Mouse (Mus musculus) hindbrain, postnatal 0 days (tissue): Measurements from ENCODE around the gene Gm20518. TPM values are rescaled to one million over a fixed set of nuclear protein-coding genes. Genes with fewer than 3 reads are reported as not detected.

Source experiments
- ATAC-seq: fragments of 200-750 bp; cut with Nextera tagmentation; 2 replicates; pipeline ENCODE4 v1.8.0; 2017; ENCODE audit warnings: mild to moderate bottlenecking, moderate TSS enrichment, moderate library complexity
- DNase-seq: peaks from one replicate; pipeline ENCODE4 v3.0.0-alpha.2; 2015; ENCODE audit warnings: low spot score
- H3K27ac ChIP-seq: fragments of 300-500 bp; sonication (generic); 2 replicates; pipeline ENCODE4 v1.5.1; 2014; ENCODE audit warnings: mild to moderate bottlenecking
- H3K27me3 ChIP-seq: fragments of 300-500 bp; sonication (generic); 2 replicates; pipeline ENCODE4 v1.6.1; 2014; ENCODE audit warnings: low read length, mixed read lengths; ENCODE audit not compliant: insufficient read depth
- H3K36me3 ChIP-seq: fragments of 300-500 bp; sonication (generic); 2 replicates; pipeline ENCODE4 v1.6.1; 2014; ENCODE audit warnings: low read length, mixed read lengths; ENCODE audit not compliant: insufficient read depth
- H3K4me1 ChIP-seq: fragments of 300-500 bp; sonication (generic); 2 replicates; pipeline ENCODE4 v1.6.1; 2014; ENCODE audit warnings: antibody characterized with exemption, low read length, mixed read lengths; ENCODE audit not compliant: insufficient read depth
- H3K4me2 ChIP-seq: fragments of 300-500 bp; sonication (generic); 2 replicates; pipeline ENCODE4 v1.6.1; 2014; ENCODE audit warnings: low read depth, mild to moderate bottlenecking, low read length, moderate library complexity, mixed read lengths
- H3K4me3 ChIP-seq: fragments of 300-500 bp; sonication (generic); 2 replicates; pipeline ENCODE4 v1.5.1; 2014; ENCODE audit warnings: low read length
- H3K9ac ChIP-seq: fragments of 300-500 bp; sonication (generic); replicated peaks from 2 replicates; pipeline ENCODE4 v1.6.1; 2014; ENCODE audit warnings: mild to moderate bottlenecking, low read length, moderate library complexity, mixed read lengths
- H3K9me3 ChIP-seq: fragments of 300-500 bp; sonication (generic); 2 replicates; pipeline ENCODE4 v1.6.1; 2016; ENCODE audit warnings: low read length, mixed read lengths
- CTCF ChIP-seq: IDR thresholded peaks from 2 replicates; pipeline ENCODE4 v1.5.1; 2016; ENCODE audit warnings: antibody characterized with exemption, control low read depth, low read depth
- WGBS: fragments of 180-500 bp; shearing (Covaris S2); extraction: QIAGEN DNeasy Blood & Tissue Kit; methylation state at CpG from one replicate; pipeline ENCODE4 v1.1.7; 2014; 5-methylcytosine and 5-hydroxymethylcytosine counted together
- polyA plus RNA-seq: library from polyadenylated mRNA; unstranded; fragments of >200 nt; fragmentation: Nextera tagmentation; extraction: Ambion mirVana; gene quantifications from 2 replicates; pipeline ENCODE4 v1.2.1, GENCODE M21; 2015
- total RNA-seq: library from RNA; depleted of rRNA; stranded (reverse); fragments of >200 nt; gene quantifications from 2 replicates; pipeline ENCODE4 v1.2.3, GENCODE M21; 2014; rRNA removed

The Gm20518 gene
- total RNA-seq (0.42 and 1.3 TPM in 2 replicates), polyA plus RNA-seq (0.11 and 0.20 TPM in 2 replicates)

DNA sequence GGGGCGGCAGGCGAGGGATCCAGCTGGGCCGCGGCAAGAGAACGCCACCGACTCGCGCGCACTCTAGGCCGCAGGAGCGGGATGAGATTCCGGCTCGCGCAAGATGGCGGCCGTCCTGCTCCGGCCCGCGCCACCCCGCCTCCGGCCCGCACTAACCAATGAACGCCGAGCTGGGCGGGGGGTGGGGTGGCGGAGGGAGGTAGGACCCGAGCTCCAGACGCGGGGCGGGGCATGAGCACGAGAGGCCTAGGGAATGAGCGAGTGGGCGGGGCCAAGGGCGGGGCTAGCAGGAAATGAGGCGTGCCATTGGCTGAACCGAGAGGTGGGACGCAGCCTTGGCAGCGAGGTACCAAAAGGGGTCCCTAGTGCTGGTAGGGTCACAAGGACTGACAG, at the start of gene Gm20518:
Gene Gm20518 (minus strand): TSS at position 105 of the 393 bp plus-strand sequence.
- H3K27ac ChIP-seq, result peak within 1 kb of the TSS; percentile 97
- peaks cover 19% of the 10 kb centered on the region for H3K4me1 ChIP-seq
- H3K27me3 ChIP-seq, result no peaks in the 10 kb centered on the region
- H3K36me3 ChIP-seq, result no peaks in the 10 kb centered on the region
- peak within 1 kb of the TSS; percentile 84 for H3K4me2 ChIP-seq
- no peaks in the 10 kb centered on the region for H3K9me3 ChIP-seq
- 3% methylated on average over 38 of the region's 38 CpGs for WGBS
- peak; percentile 31; the same call in 1 of the 2 replicates for TF ChIP-seq CTCF
- DNase-seq (peak; percentile 99), ATAC-seq (peak; percentile 99)
- H3K4me3 ChIP-seq, result peak within 1 kb of the TSS; percentile 58
- H3K9ac ChIP-seq, result peak within 1 kb of the TSS; percentile 96

DNA sequence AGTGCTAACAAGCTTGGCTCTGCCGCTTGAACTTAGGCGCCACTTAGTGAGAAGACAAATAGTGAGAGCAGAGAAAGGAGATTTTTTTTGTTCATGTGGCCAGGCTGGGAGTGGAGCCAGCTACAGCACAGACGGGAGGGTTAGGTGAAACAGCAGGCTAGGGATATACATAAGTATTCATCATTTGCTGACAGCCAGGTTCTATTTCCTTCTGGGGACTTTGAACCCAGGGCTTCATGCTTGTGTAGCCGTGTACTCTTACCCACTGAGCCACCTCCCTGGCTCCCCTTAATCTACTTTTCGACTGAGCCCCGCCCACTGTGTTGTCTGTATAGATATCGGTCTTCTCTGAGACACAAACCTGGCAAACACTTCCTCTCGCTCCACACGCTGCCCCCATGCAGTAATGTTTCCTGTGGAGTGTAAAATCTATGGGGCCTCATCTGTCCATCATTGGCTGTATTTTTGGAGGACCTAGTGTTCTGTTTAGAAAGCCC, 47.8 kb upstream of the Gm20518 start:
- H3K9ac ChIP-seq, result no peak overlapping the region
- no peak overlapping the region for H3K27ac ChIP-seq
- H3K4me3 ChIP-seq, result no peak overlapping the region
- 31% methylated on average over 9 of the region's 9 CpGs for WGBS
- no peaks in the 10 kb centered on the region for H3K4me1 ChIP-seq
- no peaks in the 10 kb centered on the region for H3K36me3 ChIP-seq
- H3K27me3 ChIP-seq, result 0 out of 2 replicates have a peak, but pooled peaks cover 4% of the 10 kb centered on the region
- ATAC-seq (no peak; the same call in 1 of the 2 replicates), DNase-seq (no peak)
- no peaks in the 10 kb centered on the region for H3K9me3 ChIP-seq
- TF ChIP-seq CTCF, result no peak
- H3K4me2 ChIP-seq, result 0 out of 2 replicates have a peak overlapping the region, but pooled peaks have one; percentile 11

DNA sequence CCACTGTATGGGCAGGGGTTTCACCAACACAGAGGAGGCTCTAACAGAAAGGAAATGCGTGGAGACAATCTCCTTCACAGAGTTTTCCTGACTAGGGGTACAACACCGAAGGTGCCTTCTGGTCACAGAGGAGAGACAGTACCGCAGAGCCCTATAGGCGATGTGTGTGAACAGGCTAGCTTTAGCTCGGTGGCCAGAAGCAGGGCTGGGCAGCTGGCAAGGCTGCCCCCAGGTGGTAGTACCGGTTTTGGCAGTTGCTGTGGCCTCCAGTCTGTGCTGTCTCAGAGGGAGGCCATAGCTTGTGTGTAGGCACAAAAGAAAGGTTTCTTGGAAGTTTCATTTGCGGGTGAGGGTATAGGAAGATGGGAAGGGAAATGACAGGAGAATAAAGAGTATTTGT, 47.4 kb upstream of the Gm20518 start:
- Histone ChIP-seq H3K4me1 (no peaks in the 10 kb centered on the region), H3K27ac (no peak overlapping the region), H3K9ac (no peak overlapping the region), H3K9me3 (no peaks in the 10 kb centered on the region), H3K27me3 (0 out of 2 replicates have a peak, but pooled peaks cover 4% of the 10 kb centered on the region), H3K4me2 (0 out of 2 replicates have a peak overlapping the region, but pooled peaks have one; percentile 11), H3K4me3 (no peak overlapping the region), H3K36me3 (no peaks in the 10 kb centered on the region)
- TF ChIP-seq CTCF, result peak; percentile 73
- DNase-seq (peak; percentile 72), ATAC-seq (peak; percentile 86)
- 6% methylated on average over 7 of the region's 7 CpGs for WGBS

DNA sequence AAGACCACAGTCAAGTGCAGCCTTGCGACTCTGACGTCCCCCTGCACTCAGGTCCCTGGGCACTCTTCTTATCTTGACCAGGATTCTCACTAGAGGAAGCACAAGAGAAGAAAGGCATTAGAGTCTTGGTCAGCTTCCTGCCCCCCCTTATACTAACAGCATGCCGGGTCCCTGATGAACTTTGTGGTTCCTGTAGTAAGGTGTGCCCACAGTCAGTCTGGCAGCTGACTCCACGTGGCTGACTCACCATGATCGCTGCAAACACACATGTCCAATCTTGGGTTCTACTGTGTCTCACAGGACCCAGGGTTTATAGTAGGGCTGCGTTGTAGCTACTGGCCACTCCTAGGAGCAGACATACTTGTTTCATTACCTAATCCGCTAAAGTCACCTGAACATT, 46.7 kb upstream of the Gm20518 start:
- no peak overlapping the region for H3K9ac ChIP-seq
- H3K9me3 ChIP-seq, result no peaks in the 10 kb centered on the region
- no peak overlapping the region for H3K4me2 ChIP-seq
- no peaks in the 10 kb centered on the region for H3K4me1 ChIP-seq
- no peak overlapping the region for H3K4me3 ChIP-seq
- H3K27me3 ChIP-seq, result 0 out of 2 replicates have a peak, but pooled peaks cover 4% of the 10 kb centered on the region
- ATAC-seq, result no peak
- H3K36me3 ChIP-seq, result no peaks in the 10 kb centered on the region
- no peak overlapping the region for H3K27ac ChIP-seq
- DNase-seq, result no peak
- no peak for TF ChIP-seq CTCF
- 81% methylated on average over 7 of the region's 7 CpGs for WGBS

DNA sequence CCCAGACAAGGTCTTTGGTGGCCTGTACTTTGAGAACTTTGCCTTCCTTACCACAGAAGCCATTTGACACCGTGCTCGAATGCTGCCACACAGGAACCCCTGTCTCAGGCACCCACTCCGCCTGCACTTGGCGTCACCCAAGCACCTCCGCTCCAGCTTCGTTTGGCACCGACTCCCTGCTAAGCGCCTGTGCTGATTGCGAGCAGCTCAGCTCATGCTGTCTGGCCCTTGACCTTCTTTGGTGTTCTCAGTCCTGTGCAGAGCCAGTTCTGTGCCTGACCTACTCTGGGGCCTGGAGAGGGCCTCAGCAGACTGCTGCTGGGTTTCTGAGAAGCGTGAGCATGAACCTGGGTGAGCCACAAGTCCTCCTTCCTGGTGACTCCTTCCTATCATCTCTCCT, 45.3 kb upstream of the Gm20518 start:
- no peak for TF ChIP-seq CTCF
- ATAC-seq (no peak), DNase-seq (no peak)
- Histone ChIP-seq H3K9me3 (no peaks in the 10 kb centered on the region), H3K4me2 (no peak overlapping the region), H3K9ac (no peak overlapping the region), H3K27me3 (0 out of 2 replicates have a peak, but pooled peaks cover 4% of the 10 kb centered on the region), H3K36me3 (no peaks in the 10 kb centered on the region), H3K4me3 (no peak overlapping the region), H3K4me1 (no peaks in the 10 kb centered on the region), H3K27ac (no peak overlapping the region)
- WGBS, result 82% methylated on average over 10 of the region's 10 CpGs

DNA sequence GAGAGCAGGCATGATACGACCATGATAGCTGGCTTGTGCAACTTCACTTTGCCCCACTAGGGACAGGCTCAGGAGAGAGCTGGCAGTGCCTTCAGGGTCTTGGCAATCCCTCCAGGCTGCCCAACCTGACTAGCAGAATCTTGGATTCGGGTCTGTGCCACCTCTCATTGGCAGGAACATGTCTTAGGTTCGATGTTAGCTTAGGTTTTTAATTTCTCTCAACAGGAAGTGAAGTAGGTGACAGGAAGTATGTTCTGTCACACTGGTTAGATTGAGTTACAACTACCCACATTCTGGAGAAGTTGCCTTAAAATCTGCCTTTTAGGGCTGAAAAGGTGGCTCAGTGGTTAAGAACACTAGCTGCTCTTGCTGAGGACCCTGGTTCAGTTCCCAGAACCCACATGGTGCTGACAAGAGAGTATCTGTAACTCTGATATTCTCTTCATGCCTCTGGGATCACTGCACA, 43.0 kb upstream of the Gm20518 start:
- no peak overlapping the region for H3K27ac ChIP-seq
- H3K36me3 ChIP-seq, result no peaks in the 10 kb centered on the region
- H3K9me3 ChIP-seq, result no peaks in the 10 kb centered on the region
- no peak overlapping the region for H3K4me2 ChIP-seq
- H3K4me3 ChIP-seq, result no peak overlapping the region
- H3K9ac ChIP-seq, result no peak overlapping the region
- peak; percentile 15; the same call in 1 of the 2 replicates for TF ChIP-seq CTCF
- H3K4me1 ChIP-seq, result no peaks in the 10 kb centered on the region
- H3K27me3 ChIP-seq, result 0 out of 2 replicates have a peak, but pooled peaks cover 4% of the 10 kb centered on the region
- WGBS, result 64% methylated on average over 3 of the region's 3 CpGs
- DNase-seq, result no peak
- no peak for ATAC-seq
